Mouse (Mus musculus) pancreas, adult 10 weeks (tissue): Measurements from ENCODE around the gene Rasal2. TPM values are rescaled to one million over a fixed set of nuclear protein-coding genes. Genes with fewer than 3 reads are reported as not detected.

Experiments
- polyA plus RNA-seq: library from polyadenylated mRNA; stranded (reverse); fragments of 350-450 nt; fragmentation: Illumina TruSeq; extraction: RNeasy Lipid Tissue Mini Kit (QIAGEN cat#74804); gene quantifications from one replicate; pipeline ENCODE4 v1.2.3, GENCODE M21; 2015; ENCODE audit warnings: low read depth, low replicate concordance; ENCODE audit not compliant: insufficient read depth

Rasal2 gene
- 3.3 TPM for polyA plus RNA-seq

GRCm38 (mm10) chr1:157412454-157413369, at the start of gene Rasal2:
Gene Rasal2, minus strand, starts transcription at chr1:157412595.

GRCm38 (mm10) chr1:157458421-157459208, 46.2 kb upstream of the Rasal2 start, which contains the start of gene Cryzl2:
Gene Cryzl2, plus strand, starts transcription at chr1:157458577.

GRCm38 (mm10) chr1:157108580-157108979, 303.8 kb downstream of the Rasal2 start, which contains the start of gene Tex35:
Gene Tex35, minus strand, starts transcription at chr1:157108680.

Other genes with a start within 250 kb of the Rasal2 start
- 5.9 TPM for gene Cryzl2, start 46.0 kb upstream of the Rasal2 start, polyA plus RNA-seq
- 3.9 TPM for gene Sec16b, start 94.1 kb upstream of the Rasal2 start, polyA plus RNA-seq